Mouse (Mus musculus) hindbrain, embryonic 12.5 days (tissue): Measurements from ENCODE around the gene Hspa1l. TPM values are rescaled to one million over a fixed set of nuclear protein-coding genes. Genes with fewer than 3 reads are reported as not detected.
"Not testable (repeated sequence)": the region's sequence is repeated elsewhere in the genome, so short reads cannot be mapped to it uniquely, and the experiment has no call there.

ENCODE experiments used
- ATAC-seq: fragments of 200-750 bp; cut with Nextera tagmentation; 2 replicates; pipeline ENCODE4 v1.8.0; 2017; ENCODE audit warnings: moderate TSS enrichment; ENCODE audit not compliant: low FRiP score
- H3K27ac ChIP-seq: fragments of 300-500 bp; sonication (generic); 2 replicates; pipeline ENCODE4 v1.5.1; 2016; ENCODE audit warnings: mild to moderate bottlenecking
- H3K27me3 ChIP-seq: fragments of 300-500 bp; sonication (generic); 2 replicates; pipeline ENCODE4 v1.6.1; 2016; ENCODE audit warnings: mild to moderate bottlenecking
- H3K36me3 ChIP-seq: fragments of 300-500 bp; sonication (generic); 2 replicates; pipeline ENCODE4 v1.6.1; 2016; ENCODE audit warnings: mild to moderate bottlenecking
- H3K4me1 ChIP-seq: fragments of 300-500 bp; sonication (generic); 2 replicates; pipeline ENCODE4 v1.6.1; 2016
- H3K4me2 ChIP-seq: fragments of 300-500 bp; sonication (generic); replicated peaks from 2 replicates; pipeline ENCODE4 v1.6.1; 2016; ENCODE audit warnings: mild to moderate bottlenecking
- H3K4me3 ChIP-seq: fragments of 300-500 bp; sonication (generic); 2 replicates; pipeline ENCODE4 v1.5.1; 2016; ENCODE audit warnings: mild to moderate bottlenecking
- H3K9ac ChIP-seq: fragments of 300-500 bp; sonication (generic); 2 replicates; pipeline ENCODE4 v1.6.1; 2016; ENCODE audit warnings: mild to moderate bottlenecking, moderate library complexity
- H3K9me3 ChIP-seq: fragments of 300-500 bp; sonication (generic); replicated peaks from 2 replicates; pipeline ENCODE4 v1.6.1; 2016; ENCODE audit warnings: mild to moderate bottlenecking
- WGBS: fragments of 180-500 bp; shearing (Covaris S2); methylation state at CpG from one replicate; pipeline ENCODE4 v1.1.7; 2016; 5-methylcytosine and 5-hydroxymethylcytosine counted together
- polyA plus RNA-seq: library from polyadenylated mRNA; unstranded; fragments of >200 nt; fragmentation: Nextera tagmentation; extraction: Ambion mirVana; gene quantifications from 2 replicates; pipeline ENCODE4 v1.2.1, GENCODE M21; 2016

The Hspa1l gene
- polyA plus RNA-seq, 1 experiment from 2014 or later = 1.3 TPM

DNA sequence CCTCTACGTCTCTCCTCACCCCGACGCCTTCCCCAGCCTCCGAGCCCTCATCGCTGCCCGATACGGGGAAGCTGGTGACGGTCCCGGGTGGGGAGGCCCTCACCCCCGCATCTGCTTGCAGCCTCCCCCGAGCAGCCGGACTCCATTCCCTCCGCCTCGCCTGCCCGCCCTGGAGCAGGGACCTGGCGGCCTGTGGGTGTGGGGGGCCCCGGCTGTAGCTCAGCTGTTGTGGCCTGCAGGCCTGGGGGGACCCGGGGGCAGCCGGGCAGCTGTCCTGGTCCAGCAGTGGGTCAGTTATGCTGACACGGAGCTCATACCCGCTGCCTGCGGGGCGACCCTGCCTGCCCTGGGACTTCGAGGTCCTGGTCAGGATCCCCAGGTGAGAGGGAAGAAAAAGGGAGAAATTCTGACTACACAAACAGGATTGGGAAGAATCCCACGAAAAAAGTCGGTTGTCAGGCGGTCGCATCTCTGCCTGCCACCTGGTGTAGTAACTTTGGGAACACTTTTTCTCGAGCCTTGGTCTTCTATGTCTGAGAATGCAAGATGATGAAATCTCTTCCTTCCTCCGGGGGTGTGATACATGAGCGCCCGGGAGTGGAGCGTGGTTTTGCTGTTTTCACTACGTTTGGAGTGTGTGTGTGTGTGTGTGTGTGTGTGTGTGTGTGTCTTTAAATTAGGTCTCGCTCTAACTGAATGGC is 29.1 kb downstream of the Hspa1l start:
- peaks cover 43% of the 10 kb centered on the region for H3K4me1 ChIP-seq
- H3K4me2 ChIP-seq = peak overlapping the region; percentile 100
- peaks cover 34% of the 10 kb centered on the region for H3K36me3 ChIP-seq
- peak; percentile 9; the same call in 1 of the 2 replicates for ATAC-seq
- peak overlapping the region; percentile 89 for H3K4me3 ChIP-seq
- H3K9ac ChIP-seq = peak overlapping the region; percentile 96
- 1% methylated on average over 35 of the region's 35 CpGs for WGBS
- peak overlapping the region; percentile 92 for H3K27ac ChIP-seq
- no peaks in the 10 kb centered on the region for H3K27me3 ChIP-seq
- H3K9me3 ChIP-seq = no peaks in the 10 kb centered on the region

DNA sequence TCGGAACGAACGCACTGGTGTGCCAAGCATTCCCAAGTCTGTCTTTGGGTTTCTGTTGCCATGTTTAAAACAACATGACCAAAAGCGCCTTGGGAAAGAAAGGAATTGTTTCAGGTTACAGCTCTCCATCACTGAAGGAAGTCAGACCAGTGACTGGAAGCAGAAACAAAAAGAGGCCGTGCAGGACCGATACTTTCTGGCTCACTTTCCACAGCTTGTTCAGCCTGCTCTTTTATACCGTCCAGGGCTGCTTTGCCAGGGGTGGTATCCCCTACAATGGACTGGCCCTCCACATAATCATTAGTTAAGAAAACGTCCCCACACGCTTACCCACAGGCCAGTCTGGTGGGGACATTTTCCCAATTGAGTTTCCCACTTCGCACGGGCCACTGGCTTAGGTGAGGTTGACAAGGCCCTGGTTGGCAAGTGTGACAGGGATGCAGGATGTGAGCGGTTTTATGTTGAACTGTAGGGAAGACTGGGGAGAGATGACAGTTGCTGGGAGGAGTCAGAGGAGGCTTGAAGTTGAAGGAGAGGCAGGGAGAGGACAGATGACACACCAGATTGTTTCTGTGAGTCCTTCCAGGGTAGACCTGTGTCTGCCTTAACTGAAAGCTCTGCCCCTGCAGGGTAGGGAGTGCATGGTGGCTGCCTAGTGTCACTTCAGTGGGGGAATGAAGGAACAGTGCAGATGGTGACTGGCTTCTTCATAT is 29.8 kb downstream of the Hspa1l start:
- Histone ChIP-seq H3K9ac (peak overlapping the region; percentile 96), H3K4me3 (peak overlapping the region; percentile 89), H3K36me3 (peaks cover 40% of the 10 kb centered on the region), H3K27ac (peak overlapping the region; percentile 92), H3K4me1 (peaks cover 41% of the 10 kb centered on the region), H3K27me3 (no peaks in the 10 kb centered on the region), H3K9me3 (no peaks in the 10 kb centered on the region), H3K4me2 (peak overlapping the region; percentile 100)
- no peak for ATAC-seq
- 14% methylated on average over 12 of the region's 12 CpGs for WGBS

DNA sequence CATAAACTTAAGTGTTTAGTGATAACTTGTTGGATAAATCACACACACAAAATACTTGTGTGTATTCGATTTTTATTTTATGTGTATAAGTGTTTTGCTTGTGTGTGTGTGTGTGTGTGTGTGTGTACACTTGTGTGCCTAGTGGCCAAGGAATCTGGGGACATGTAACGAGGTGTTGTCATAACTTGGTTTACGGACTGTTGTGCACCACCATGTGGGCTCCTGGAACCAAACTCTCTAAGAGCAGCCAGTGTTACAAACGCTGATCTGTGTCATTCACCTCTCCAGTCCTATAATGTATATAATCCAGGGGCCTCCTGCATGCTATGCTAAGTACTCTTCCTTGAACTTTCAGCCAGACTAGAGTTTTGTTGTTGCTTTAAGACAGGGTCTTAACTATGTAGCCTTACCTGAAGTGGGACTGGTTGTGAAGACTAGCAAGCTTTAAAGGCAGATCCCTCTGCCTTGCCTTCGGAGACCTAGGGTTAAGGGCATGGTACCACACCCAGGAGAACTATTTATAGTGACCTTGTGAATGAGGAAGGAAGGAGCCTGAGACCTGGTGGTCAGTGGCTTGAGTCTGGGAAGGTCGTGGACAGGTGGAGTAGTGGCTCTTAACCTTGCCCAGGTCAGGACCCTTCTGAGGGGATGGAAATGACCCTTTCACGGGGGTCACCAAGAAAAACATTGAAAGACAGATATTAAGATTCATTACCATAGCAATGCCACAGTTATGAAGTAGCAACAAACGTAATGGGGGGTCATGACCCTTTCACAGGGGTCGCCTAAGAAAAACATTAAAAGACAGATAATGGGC is 30.7 kb downstream of the Hspa1l start:
- H3K27ac ChIP-seq = no peak overlapping the region
- ATAC-seq = no peak
- 80% methylated on average over 9 of the region's 9 CpGs for WGBS

DNA sequence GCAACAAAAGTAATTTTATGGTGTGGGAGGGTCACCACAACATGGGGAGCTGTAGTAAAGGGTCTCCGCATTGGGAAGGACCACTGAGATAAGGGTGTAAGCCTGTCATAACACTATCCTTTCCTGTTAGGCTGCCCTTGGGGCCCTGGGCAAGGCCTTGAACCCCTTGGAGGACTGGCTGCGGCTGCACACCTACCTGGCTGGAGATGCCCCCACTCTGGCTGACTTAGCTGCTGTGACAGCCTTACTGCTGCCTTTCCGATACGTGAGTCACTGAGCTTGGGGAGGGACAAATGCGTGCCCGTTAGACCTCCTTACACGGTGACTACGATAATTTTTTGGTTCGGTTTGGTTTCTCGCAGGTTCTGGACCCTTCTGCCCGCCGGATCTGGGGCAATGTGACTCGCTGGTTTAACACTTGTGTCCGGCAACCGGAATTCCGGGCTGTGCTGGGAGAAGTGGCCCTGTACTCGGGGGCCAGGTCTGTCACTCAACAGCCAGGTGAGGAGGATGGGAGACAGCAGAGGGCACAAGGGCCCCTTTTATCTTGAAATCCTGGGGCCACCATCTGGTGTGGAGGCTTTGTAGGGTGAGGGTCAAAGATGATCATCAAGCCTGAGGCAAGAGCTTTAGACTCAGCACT is 31.7 kb downstream of the Hspa1l start:
- no peaks in the 10 kb centered on the region for H3K27me3 ChIP-seq
- no peaks in the 10 kb centered on the region for H3K9me3 ChIP-seq
- no peak overlapping the region for H3K9ac ChIP-seq
- no peak overlapping the region for H3K27ac ChIP-seq
- no peak overlapping the region for H3K4me3 ChIP-seq
- H3K36me3 ChIP-seq = peaks cover 50% of the 10 kb centered on the region
- 94% methylated on average over 17 of the region's 17 CpGs for WGBS
- H3K4me1 ChIP-seq = peaks cover 31% of the 10 kb centered on the region
- H3K4me2 ChIP-seq = no peak overlapping the region
- ATAC-seq = no peak

More for the DNA sequence above, 30.7 kb downstream of the Hspa1l start:
- H3K4me3 ChIP-seq = no peak overlapping the region
- peak overlapping the region; percentile 96; the same call in 1 of the 2 replicates for H3K9ac ChIP-seq
- peaks cover 40% of the 10 kb centered on the region for H3K36me3 ChIP-seq
- H3K27me3 ChIP-seq = no peaks in the 10 kb centered on the region
- H3K4me2 ChIP-seq = peak overlapping the region; percentile 100
- H3K9me3 ChIP-seq = no peaks in the 10 kb centered on the region
- peaks cover 38% of the 10 kb centered on the region for H3K4me1 ChIP-seq

DNA sequence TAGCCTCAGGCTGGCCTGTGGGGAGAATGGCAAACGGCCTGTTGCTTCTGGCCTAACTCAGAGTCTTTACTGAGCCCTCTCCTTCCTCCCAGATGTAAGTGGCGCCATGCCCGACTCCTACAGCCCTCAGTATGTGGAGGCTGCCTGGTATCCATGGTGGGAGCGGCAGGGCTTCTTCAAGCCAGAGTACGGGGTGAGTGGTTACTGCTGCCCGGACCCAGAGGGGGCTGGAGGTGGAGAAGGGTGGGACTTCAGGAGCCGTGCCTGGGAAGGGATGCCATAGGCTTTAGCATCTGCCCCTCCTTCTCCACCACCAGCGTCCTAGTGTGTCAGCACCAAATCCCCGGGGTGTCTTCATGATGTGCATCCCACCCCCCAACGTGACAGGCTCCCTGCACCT is 32.7 kb downstream of the Hspa1l start:
- Histone ChIP-seq H3K9me3 (no peaks in the 10 kb centered on the region), H3K4me1 (peaks cover 21% of the 10 kb centered on the region), H3K4me3 (no peak overlapping the region), H3K4me2 (no peak overlapping the region), H3K9ac (peak overlapping the region; percentile 14; the same call in 1 of the 2 replicates), H3K27ac (no peak overlapping the region), H3K27me3 (no peaks in the 10 kb centered on the region), H3K36me3 (peaks cover 60% of the 10 kb centered on the region)
- no peak for ATAC-seq
- 94% methylated on average over 10 of the region's 10 CpGs for WGBS

DNA sequence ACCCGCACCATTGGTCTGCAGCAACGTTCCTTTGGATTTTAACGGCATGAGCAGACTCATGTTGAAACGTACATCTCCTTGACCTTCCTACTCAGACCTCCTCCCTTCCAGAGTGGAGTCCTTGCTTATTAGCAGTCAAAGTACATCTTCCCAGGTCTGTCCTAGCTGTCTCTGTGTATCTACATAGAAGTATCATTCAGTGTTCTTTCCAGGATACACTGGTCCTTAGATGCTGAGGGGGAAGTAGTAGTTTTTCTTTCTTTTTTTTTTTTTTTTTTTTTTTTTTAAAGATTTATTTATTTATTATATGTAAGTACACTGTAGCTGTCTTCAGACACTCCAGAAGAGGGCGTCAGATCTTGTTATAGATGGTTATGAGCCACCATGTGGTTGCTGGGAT is 33.4 kb downstream of the Hspa1l start:
- H3K27ac ChIP-seq, H3K9me3 ChIP-seq, H3K4me3 ChIP-seq, H3K27me3 ChIP-seq, ATAC-seq, H3K4me2 ChIP-seq, H3K9ac ChIP-seq: not testable (repeated sequence)
- peaks cover 67% of the 10 kb centered on the region for H3K36me3 ChIP-seq
- over 99% methylated on average over 4 of the region's 5 CpGs for WGBS
- H3K4me1 ChIP-seq = peaks cover 21% of the 10 kb centered on the region

DNA sequence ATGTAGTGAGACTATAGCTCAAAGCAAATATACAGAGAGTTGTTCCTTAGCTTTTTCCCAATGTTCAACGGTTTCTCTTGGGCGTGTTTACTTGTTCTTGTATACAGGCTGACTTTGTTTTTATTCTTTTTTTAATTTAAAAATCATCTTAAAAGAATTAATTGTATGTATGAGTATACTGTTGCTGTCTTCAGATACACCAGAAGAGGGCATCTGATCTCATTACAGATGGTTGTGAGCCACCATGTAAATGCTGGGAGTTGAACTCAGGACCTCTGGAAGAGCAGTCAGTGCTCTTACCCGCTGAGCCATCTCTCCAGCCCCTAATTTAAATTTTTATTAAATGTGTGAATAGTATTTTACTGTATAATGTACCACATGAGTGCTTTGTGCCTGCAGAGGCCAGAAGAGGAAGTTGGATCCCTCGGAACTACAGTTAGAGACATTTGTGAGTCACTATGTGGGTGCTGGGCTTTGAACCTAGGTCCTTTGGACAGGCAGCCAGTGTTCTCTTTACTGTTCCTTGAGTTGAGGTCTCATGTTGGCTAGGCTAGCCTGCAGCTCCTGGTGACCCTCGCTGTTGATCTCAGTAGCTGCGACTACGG is 35.0 kb downstream of the Hspa1l start:
- Histone ChIP-seq H3K9ac (no peak overlapping the region), H3K9me3 (no peaks in the 10 kb centered on the region), H3K27ac (no peak overlapping the region), H3K4me3 (no peak overlapping the region), H3K36me3 (peaks cover 83% of the 10 kb centered on the region), H3K4me2 (no peak overlapping the region), H3K27me3 (no peaks in the 10 kb centered on the region), H3K4me1 (peaks cover 10% of the 10 kb centered on the region)
- ATAC-seq = no peak
- WGBS = 96% methylated on average over 7 of the region's 7 CpGs

DNA sequence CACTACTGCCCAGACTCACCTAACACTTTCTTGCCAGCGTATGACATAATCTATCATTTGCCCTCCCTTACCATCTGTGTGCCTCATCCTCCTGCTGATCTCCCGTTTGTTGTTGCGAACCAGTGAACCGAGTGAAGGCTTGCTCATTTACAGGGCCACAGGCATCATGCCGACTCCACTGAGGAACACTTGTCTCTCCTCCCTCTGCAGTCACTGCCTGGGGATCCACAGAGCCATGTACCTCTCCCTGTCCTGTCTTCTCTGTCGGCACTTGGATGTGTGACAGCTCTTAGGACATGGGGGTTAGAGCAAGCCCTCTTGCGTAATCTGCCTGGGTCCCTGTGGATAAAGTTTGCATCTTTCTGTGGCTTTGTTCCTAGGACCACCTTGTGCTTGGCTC is 37.1 kb downstream of the Hspa1l start:
- Histone ChIP-seq H3K27me3 (no peaks in the 10 kb centered on the region), H3K9ac (no peak overlapping the region), H3K27ac (no peak overlapping the region), H3K36me3 (peaks cover 98% of the 10 kb centered on the region), H3K9me3 (no peaks in the 10 kb centered on the region), H3K4me3 (no peak overlapping the region), H3K4me2 (no peak overlapping the region), H3K4me1 (no peaks in the 10 kb centered on the region)
- ATAC-seq = no peak
- 87% methylated on average over 7 of the region's 7 CpGs for WGBS

DNA sequence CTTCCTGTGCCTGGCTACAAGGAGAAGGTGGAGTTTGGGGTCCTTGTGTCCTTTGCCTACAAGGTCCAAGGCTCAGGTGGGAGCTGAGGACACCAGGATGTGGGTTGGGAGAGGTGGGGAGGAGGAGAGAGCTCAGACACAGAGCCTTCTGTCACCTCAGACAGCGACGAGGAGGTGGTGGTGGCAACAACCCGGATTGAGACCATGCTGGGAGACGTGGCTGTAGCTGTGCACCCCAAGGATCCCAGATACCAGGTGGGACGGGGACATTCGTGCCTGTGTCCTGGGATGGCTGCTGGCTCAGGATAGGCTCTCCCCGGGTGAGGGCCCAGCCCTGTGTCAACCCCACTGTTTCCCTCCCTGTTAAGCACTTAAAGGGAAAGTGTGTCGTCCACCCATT is 38.9 kb downstream of the Hspa1l start:
- 88% methylated on average over 8 of the region's 8 CpGs for WGBS
- H3K27ac ChIP-seq = no peak overlapping the region
- no peak overlapping the region for H3K4me3 ChIP-seq
- no peaks in the 10 kb centered on the region for H3K9me3 ChIP-seq
- H3K27me3 ChIP-seq = no peaks in the 10 kb centered on the region
- H3K36me3 ChIP-seq = peaks cover 100% of the 10 kb centered on the region
- no peak overlapping the region for H3K9ac ChIP-seq
- no peak for ATAC-seq
- peaks cover 2% of the 10 kb centered on the region; the same call in 1 of the 2 replicates for H3K4me1 ChIP-seq
- H3K4me2 ChIP-seq = no peak overlapping the region

DNA sequence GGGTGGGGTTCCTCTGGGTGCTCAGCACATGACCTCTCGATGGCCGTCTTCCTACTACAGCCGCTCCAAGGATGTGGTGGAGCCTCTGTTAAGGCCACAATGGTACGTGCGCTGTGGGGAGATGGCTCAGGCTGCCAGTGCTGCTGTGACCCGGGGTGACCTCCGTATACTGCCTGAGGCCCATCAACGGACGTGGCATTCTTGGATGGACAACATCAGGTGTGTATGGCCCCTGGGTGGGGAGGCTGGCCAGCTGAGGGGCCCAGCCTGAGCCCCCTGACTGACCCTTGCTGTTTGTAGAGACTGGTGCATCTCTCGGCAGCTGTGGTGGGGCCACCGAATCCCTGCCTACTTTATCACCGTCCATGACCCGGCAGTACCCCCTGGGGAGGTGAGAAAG is 39.9 kb downstream of the Hspa1l start:
- Histone ChIP-seq H3K27me3 (no peaks in the 10 kb centered on the region), H3K9me3 (no peaks in the 10 kb centered on the region), H3K4me3 (no peak overlapping the region), H3K4me1 (peaks cover 4% of the 10 kb centered on the region; the same call in 1 of the 2 replicates), H3K36me3 (peaks cover 99% of the 10 kb centered on the region), H3K27ac (no peak overlapping the region), H3K4me2 (no peak overlapping the region), H3K9ac (no peak overlapping the region)
- 92% methylated on average over 13 of the region's 13 CpGs for WGBS
- no peak for ATAC-seq

DNA sequence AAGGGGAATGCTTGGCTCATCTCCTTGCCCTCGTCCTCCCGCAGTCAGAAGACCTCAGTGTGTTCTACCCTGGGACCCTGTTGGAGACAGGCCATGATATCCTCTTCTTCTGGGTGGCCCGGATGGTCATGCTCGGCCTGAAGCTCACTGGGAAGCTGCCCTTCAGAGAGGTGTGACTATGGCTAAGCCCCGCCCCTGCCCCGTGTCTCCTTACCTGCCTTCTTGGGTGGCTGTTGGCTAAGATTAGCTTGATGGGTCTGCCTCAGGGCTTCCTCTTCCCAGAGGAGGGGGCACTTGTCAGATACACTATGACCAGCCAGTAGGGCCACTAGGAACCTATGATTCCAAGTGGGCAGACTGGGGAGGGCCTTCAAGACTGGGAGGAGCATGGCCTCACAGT is 40.7 kb downstream of the Hspa1l start:
- no peak overlapping the region for H3K27ac ChIP-seq
- ATAC-seq = no peak
- no peak overlapping the region for H3K9ac ChIP-seq
- H3K4me2 ChIP-seq = no peak overlapping the region
- peaks cover 95% of the 10 kb centered on the region for H3K36me3 ChIP-seq
- H3K27me3 ChIP-seq = no peaks in the 10 kb centered on the region
- WGBS = 93% methylated on average over 6 of the region's 6 CpGs
- peaks cover 4% of the 10 kb centered on the region; the same call in 1 of the 2 replicates for H3K4me1 ChIP-seq
- H3K9me3 ChIP-seq = no peaks in the 10 kb centered on the region
- no peak overlapping the region for H3K4me3 ChIP-seq
